Mouse (Mus musculus) embryo, embryonic 11.5 days (tissue): ENCODE data around the gene Gpr34.

Source experiments
- DNase-seq: peaks from one replicate; pipeline ENCODE4 v3.0.0-alpha.2; 2012; ENCODE audit warnings: low read depth, low spot score

The Gpr34 gene

GRCm38 (mm10) chrX:13670342-13670741 lies 38.5 kb downstream of the Gpr34 start:
- no peak for DNase-seq

GRCm38 (mm10) chrX:13673001-13673400 lies 41.1 kb downstream of the Gpr34 start:
- DNase-seq, result no peak

GRCm38 (mm10) chrX:13681748-13682147 lies 49.9 kb downstream of the Gpr34 start:
- DNase-seq, result no peak

- no peak for DNase-seq
These were observed 54.7 kb downstream of the Gpr34 start for GRCm38 (mm10) chrX:13686589-13686988.

- DNase-seq, result no peak
These were observed 56.5 kb downstream of the Gpr34 start for GRCm38 (mm10) chrX:13688356-13688755.
